Mouse (Mus musculus) liver, postnatal 0 days (tissue): Measurements from ENCODE around the gene Smarcd3.

Source experiments
- CTCF ChIP-seq: sonication (generic); IDR thresholded peaks from 2 replicates; pipeline ENCODE4 v1.5.1; 2016; ENCODE audit warnings: antibody characterized with exemption, low read depth
- EP300 ChIP-seq: IDR thresholded peaks from 2 replicates; pipeline ENCODE4 v1.6.1; 2016; ENCODE audit warnings: antibody characterized with exemption, low read depth, mild to moderate bottlenecking

DNA sequence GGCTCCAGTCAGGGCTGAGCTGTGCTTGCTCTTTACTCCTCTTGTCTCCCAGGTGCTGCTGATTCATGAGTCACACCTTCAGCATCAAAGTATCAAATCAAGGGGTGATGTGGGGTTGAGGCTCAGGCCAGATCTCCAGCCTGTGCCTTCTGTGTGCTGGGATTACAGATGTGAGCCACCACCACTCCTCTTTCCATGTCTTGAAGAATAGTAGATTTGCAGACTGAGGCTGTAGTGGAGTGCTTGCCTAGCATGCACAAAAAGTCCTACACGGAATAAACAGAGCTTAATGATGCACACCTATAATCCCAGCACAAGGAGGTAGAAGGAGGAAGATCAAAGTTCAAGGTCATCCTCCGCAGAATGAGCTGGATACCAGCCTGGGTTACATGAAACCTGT is 67.5 kb downstream of the Smarcd3 start, which contains the start of gene 4931409K22Rik:
- TF ChIP-seq CTCF (no peak), EP300 (no peak)
